Mouse (Mus musculus) embryonic facial prominence, embryonic 13.5 days (tissue): ENCODE data around the gene Mettl23. TPM values are rescaled to one million over a fixed set of nuclear protein-coding genes. Genes with fewer than 3 reads are reported as not detected.

Source experiments
- ATAC-seq: fragments of 200-750 bp; cut with Nextera tagmentation; 2 replicates; pipeline ENCODE4 v1.8.0; 2017; ENCODE audit warnings: low read depth; ENCODE audit not compliant: insufficient number of reproducible peaks, insufficient read depth, low FRiP score, low TSS enrichment
- H3K27ac ChIP-seq: fragments of 300-500 bp; sonication (generic); 2 replicates; pipeline ENCODE4 v1.5.1; 2015; ENCODE audit warnings: moderate library complexity, mild to moderate bottlenecking, inconsistent platforms
- H3K27me3 ChIP-seq: fragments of 300-500 bp; sonication (generic); 2 replicates; pipeline ENCODE4 v1.6.1; 2015; ENCODE audit warnings: mild to moderate bottlenecking, inconsistent platforms
- H3K36me3 ChIP-seq: fragments of 300-500 bp; sonication (generic); 2 replicates; pipeline ENCODE4 v1.6.1; 2015; ENCODE audit warnings: mild to moderate bottlenecking, inconsistent platforms
- H3K4me1 ChIP-seq: fragments of 300-500 bp; sonication (generic); 2 replicates; pipeline ENCODE4 v1.6.1; 2015; ENCODE audit warnings: inconsistent platforms
- H3K4me2 ChIP-seq: fragments of 300-500 bp; sonication (generic); 2 replicates; pipeline ENCODE4 v1.6.1; 2015; ENCODE audit warnings: moderate library complexity, mild to moderate bottlenecking, inconsistent platforms
- H3K4me3 ChIP-seq: fragments of 300-500 bp; sonication (generic); 2 replicates; pipeline ENCODE4 v1.5.1; 2015; ENCODE audit warnings: mild to moderate bottlenecking, inconsistent platforms
- H3K9ac ChIP-seq: fragments of 300-500 bp; sonication (generic); 2 replicates; pipeline ENCODE4 v1.6.1; 2015; ENCODE audit warnings: mild to moderate bottlenecking, inconsistent platforms
- H3K9me3 ChIP-seq: fragments of 300-500 bp; sonication (generic); 2 replicates; pipeline ENCODE4 v1.6.1; 2016; ENCODE audit warnings: inconsistent platforms
- WGBS: fragments of 180-500 bp; shearing (Covaris S2); methylation state at CpG from one replicate; pipeline ENCODE4 v1.1.7; 2015; ENCODE audit warnings: mixed read lengths; 5-methylcytosine and 5-hydroxymethylcytosine counted together
- polyA plus RNA-seq: library from polyadenylated mRNA; unstranded; fragments of >200 nt; fragmentation: Nextera tagmentation; extraction: Ambion mirVana; gene quantifications from 2 replicates; pipeline ENCODE4 v1.2.1, GENCODE M21; 2015

Gene Mettl23
- polyA plus RNA-seq, 1 experiment from 2014 or later, result 78.6 TPM

GRCm38 (mm10) chr11:116869223-116869622, 26.1 kb downstream of the Mettl23 start:
- 0 out of 2 replicates have a peak, but pooled peaks have one; percentile 43 for ATAC-seq
- Histone ChIP-seq H3K4me1 (peaks cover 9% of the 10 kb centered on the region; the same call in 1 of the 2 replicates), H3K9ac (no peak overlapping the region), H3K4me3 (no peak overlapping the region), H3K27ac (0 out of 2 replicates have a peak overlapping the region, but pooled peaks have one; percentile 28), H3K4me2 (no peak overlapping the region), H3K27me3 (no peaks in the 10 kb centered on the region), H3K36me3 (peaks cover 73% of the 10 kb centered on the region), H3K9me3 (no peaks in the 10 kb centered on the region)
- WGBS, result 77% methylated on average over 8 of the region's 8 CpGs

- H3K9ac ChIP-seq, result no peak overlapping the region
- no peaks in the 10 kb centered on the region for H3K27me3 ChIP-seq
- H3K36me3 ChIP-seq, result peaks cover 73% of the 10 kb centered on the region
- no peak overlapping the region for H3K4me2 ChIP-seq
- 0 out of 2 replicates have a peak overlapping the region, but pooled peaks have one; percentile 28 for H3K27ac ChIP-seq
- ATAC-seq, result no peak
- WGBS, result 78% methylated on average over 4 of the region's 4 CpGs
- peaks cover 9% of the 10 kb centered on the region; the same call in 1 of the 2 replicates for H3K4me1 ChIP-seq
- no peaks in the 10 kb centered on the region for H3K9me3 ChIP-seq
- H3K4me3 ChIP-seq, result no peak overlapping the region
Observed at GRCm38 (mm10) chr11:116869641-116870040, 26.6 kb downstream of the Mettl23 start.

GRCm38 (mm10) chr11:116871538-116871937, 28.5 kb downstream of the Mettl23 start:
- no peak for ATAC-seq
- Histone ChIP-seq H3K36me3 (peaks cover 63% of the 10 kb centered on the region), H3K27ac (no peak overlapping the region), H3K9me3 (no peaks in the 10 kb centered on the region), H3K9ac (no peak overlapping the region), H3K27me3 (no peaks in the 10 kb centered on the region), H3K4me2 (no peak overlapping the region), H3K4me1 (peaks cover 9% of the 10 kb centered on the region; the same call in 1 of the 2 replicates), H3K4me3 (no peak overlapping the region)
- 62% methylated on average over 9 of the region's 9 CpGs for WGBS

- ATAC-seq, result no peak
- H3K27ac ChIP-seq, result peak overlapping the region; percentile 68
- H3K4me1 ChIP-seq, result peaks cover 9% of the 10 kb centered on the region; the same call in 1 of the 2 replicates
- peaks cover 44% of the 10 kb centered on the region for H3K36me3 ChIP-seq
- no peak overlapping the region for H3K4me3 ChIP-seq
- no peaks in the 10 kb centered on the region for H3K27me3 ChIP-seq
- H3K9ac ChIP-seq, result 0 out of 2 replicates have a peak overlapping the region, but pooled peaks have one; percentile 16
- H3K9me3 ChIP-seq, result no peaks in the 10 kb centered on the region
- WGBS, result 52% methylated on average over 20 of the region's 20 CpGs
- H3K4me2 ChIP-seq, result peak overlapping the region; percentile 18; the same call in 1 of the 2 replicates
Observed at GRCm38 (mm10) chr11:116873987-116874386, 30.9 kb downstream of the Mettl23 start.

GRCm38 (mm10) chr11:116878454-116878853, 35.4 kb downstream of the Mettl23 start:
- Histone ChIP-seq H3K9ac (no peak overlapping the region), H3K4me1 (peaks cover 5% of the 10 kb centered on the region; the same call in 1 of the 2 replicates), H3K4me2 (no peak overlapping the region), H3K27me3 (no peaks in the 10 kb centered on the region), H3K27ac (no peak overlapping the region), H3K4me3 (no peak overlapping the region), H3K9me3 (no peaks in the 10 kb centered on the region), H3K36me3 (peaks cover 21% of the 10 kb centered on the region)
- ATAC-seq, result no peak
- WGBS, result 90% methylated on average over 8 of the region's 8 CpGs

GRCm38 (mm10) chr11:116880839-116881238, 37.8 kb downstream of the Mettl23 start:
- ATAC-seq, result no peak
- no peaks in the 10 kb centered on the region for H3K27me3 ChIP-seq
- H3K4me1 ChIP-seq, result peaks cover 5% of the 10 kb centered on the region
- no peak overlapping the region for H3K9ac ChIP-seq
- no peak overlapping the region for H3K4me3 ChIP-seq
- no peak overlapping the region for H3K4me2 ChIP-seq
- H3K9me3 ChIP-seq, result no peaks in the 10 kb centered on the region
- WGBS, result 62% methylated on average over 7 of the region's 7 CpGs
- H3K36me3 ChIP-seq, result peaks cover under 1% of the 10 kb centered on the region; the same call in 1 of the 2 replicates
- no peak overlapping the region for H3K27ac ChIP-seq

- H3K36me3 ChIP-seq, result no peaks in the 10 kb centered on the region
- peaks cover 10% of the 10 kb centered on the region for H3K4me1 ChIP-seq
Observed at GRCm38 (mm10) chr11:116881440-116881839, 38.4 kb downstream of the Mettl23 start.

GRCm38 (mm10) chr11:116882446-116882845, 39.4 kb downstream of the Mettl23 start:
- Histone ChIP-seq H3K4me2 (no peak overlapping the region), H3K27ac (no peak overlapping the region), H3K36me3 (no peaks in the 10 kb centered on the region), H3K9ac (no peak overlapping the region), H3K27me3 (no peaks in the 10 kb centered on the region), H3K9me3 (no peaks in the 10 kb centered on the region), H3K4me1 (peaks cover 10% of the 10 kb centered on the region), H3K4me3 (no peak overlapping the region)
- no peak for ATAC-seq
- WGBS, result 86% methylated on average over 10 of the region's 10 CpGs

More at GRCm38 (mm10) chr11:116881440-116881839, 38.4 kb downstream of the Mettl23 start:
- no peak overlapping the region for H3K4me3 ChIP-seq
- H3K27me3 ChIP-seq, result no peaks in the 10 kb centered on the region
- no peak for ATAC-seq
- no peak overlapping the region for H3K4me2 ChIP-seq
- H3K9me3 ChIP-seq, result no peaks in the 10 kb centered on the region
- WGBS, result 51% methylated on average over 5 of the region's 5 CpGs
- no peak overlapping the region for H3K9ac ChIP-seq
- no peak overlapping the region for H3K27ac ChIP-seq

GRCm38 (mm10) chr11:116884061-116884460, 41.0 kb downstream of the Mettl23 start:
- WGBS, result 79% methylated on average over 6 of the region's 6 CpGs
- ATAC-seq, result no peak
- H3K9me3 ChIP-seq, result no peaks in the 10 kb centered on the region

GRCm38 (mm10) chr11:116885275-116886151, 42.4 kb downstream of the Mettl23 start:
- Histone ChIP-seq H3K36me3 (no peaks in the 10 kb centered on the region), H3K27ac (no peak overlapping the region; the same call in 1 of the 2 replicates), H3K27me3 (no peaks in the 10 kb centered on the region; the same call in 1 of the 2 replicates), H3K9me3 (no peaks in the 10 kb centered on the region), H3K4me1 (peaks cover 10% of the 10 kb centered on the region), H3K4me2 (peak overlapping the region; percentile 63), H3K4me3 (peak overlapping the region; percentile 36), H3K9ac (peak overlapping the region; percentile 64)
- ATAC-seq, result peak; percentile 61; the same call in 1 of the 2 replicates
- WGBS, result 6% methylated on average over 27 of the region's 28 CpGs

More at GRCm38 (mm10) chr11:116884061-116884460, 41.0 kb downstream of the Mettl23 start:
- Histone ChIP-seq H3K36me3 (no peaks in the 10 kb centered on the region), H3K4me1 (peaks cover 10% of the 10 kb centered on the region), H3K9ac (no peak overlapping the region), H3K4me3 (no peak overlapping the region), H3K27ac (no peak overlapping the region), H3K4me2 (no peak overlapping the region), H3K27me3 (no peaks in the 10 kb centered on the region; the same call in 1 of the 2 replicates)

GRCm38 (mm10) chr11:116887136-116887535, 44.1 kb downstream of the Mettl23 start:
- Histone ChIP-seq H3K36me3 (no peaks in the 10 kb centered on the region), H3K27ac (no peak overlapping the region), H3K9me3 (no peaks in the 10 kb centered on the region), H3K9ac (no peak overlapping the region), H3K27me3 (no peaks in the 10 kb centered on the region; the same call in 1 of the 2 replicates), H3K4me1 (peaks cover 10% of the 10 kb centered on the region), H3K4me2 (no peak overlapping the region), H3K4me3 (no peak overlapping the region)
- ATAC-seq, result no peak
- WGBS, result 60% methylated on average over 5 of the region's 5 CpGs
